Mouse (Mus musculus) activated CD4-positive, CD25-positive, alpha-beta regulatory T cell, adult 4 months (primary cell): Measurements from ENCODE around the gene Atp6v0a2. TPM values are rescaled to one million over a fixed set of nuclear protein-coding genes. Genes with fewer than 3 reads are reported as not detected.

Experiments
- ATAC-seq: one replicate; pipeline ENCODE4 v1.8.0; 2017
- polyA plus RNA-seq, 2 experiments: library from polyadenylated mRNA; unstranded; fragments of 100-300 nt; shearing (Covaris generic); gene quantifications; one replicate each; pipeline ENCODE4 v1.2.1; 2017

The Atp6v0a2 gene
- polyA plus RNA-seq, 2 experiments from 2014 or later: 25.5 to 32.0 TPM

GRCm38 (mm10) chr5:124637300-124637699 lies 8.9 kb downstream of the Atp6v0a2 start:
- ATAC-seq: peak; percentile 52

GRCm38 (mm10) chr5:124637836-124638235 lies 9.5 kb downstream of the Atp6v0a2 start:
- no peak for ATAC-seq

GRCm38 (mm10) chr5:124713741-124714140 lies 85.4 kb downstream of the Atp6v0a2 start:
- ATAC-seq: no peak

GRCm38 (mm10) chr5:124715135-124715534 lies 86.8 kb downstream of the Atp6v0a2 start:
- ATAC-seq: no peak

GRCm38 (mm10) chr5:124717969-124718368 lies 89.6 kb downstream of the Atp6v0a2 start:
- no peak for ATAC-seq

- no peak for ATAC-seq
Observed at GRCm38 (mm10) chr5:124718396-124718795, 90.0 kb downstream of the Atp6v0a2 start.

- no peak for ATAC-seq
Observed at GRCm38 (mm10) chr5:124723125-124723524, 94.7 kb downstream of the Atp6v0a2 start.

- no peak for ATAC-seq
Observed at GRCm38 (mm10) chr5:124724997-124725396, 96.6 kb downstream of the Atp6v0a2 start, which contains the start of gene Dnah10. Gene Dnah10, plus strand, starts transcription at chr5:124725085.

GRCm38 (mm10) chr5:124729662-124730206 lies 101.4 kb downstream of the Atp6v0a2 start:
- no peak for ATAC-seq

GRCm38 (mm10) chr5:124733961-124734360 lies 105.6 kb downstream of the Atp6v0a2 start:
- no peak for ATAC-seq

GRCm38 (mm10) chr5:124741898-124742599 lies 113.7 kb downstream of the Atp6v0a2 start:
- ATAC-seq: no peak

GRCm38 (mm10) chr5:124743841-124744240 lies 115.5 kb downstream of the Atp6v0a2 start:
- ATAC-seq: no peak

GRCm38 (mm10) chr5:124746220-124746619 lies 117.8 kb downstream of the Atp6v0a2 start:
- ATAC-seq: no peak

GRCm38 (mm10) chr5:124748296-124748695 lies 119.9 kb downstream of the Atp6v0a2 start:
- no peak for ATAC-seq

- ATAC-seq: no peak
Observed at GRCm38 (mm10) chr5:124751656-124752055, 123.3 kb downstream of the Atp6v0a2 start.

GRCm38 (mm10) chr5:124761011-124761410 lies 132.6 kb downstream of the Atp6v0a2 start:
- ATAC-seq: no peak

GRCm38 (mm10) chr5:124761787-124762186 lies 133.4 kb downstream of the Atp6v0a2 start:
- no peak for ATAC-seq

Other genes with a start within 250 kb of the Atp6v0a2 start
- gene Sbno1, start 202.6 kb upstream of the Atp6v0a2 start, polyA plus RNA-seq: 100 to 1,000 TPM; 135 to 152 TPM
- 10 to 100 TPM; 23.4 to 26.8 TPM for gene Kmt5a, start 188.6 kb upstream of the Atp6v0a2 start, polyA plus RNA-seq
- 10 to 100 TPM; 69.3 to 73.3 TPM for gene Rilpl2, start 150.2 kb upstream of the Atp6v0a2 start, polyA plus RNA-seq
- 10 to 100 TPM in 1 of 2 experiments, 1 to 10 TPM in 1; 5.0 to 12.3 TPM for gene Snrnp35, start 145.4 kb upstream of the Atp6v0a2 start, polyA plus RNA-seq
- gene Rilpl1, start 97.2 kb upstream of the Atp6v0a2 start, polyA plus RNA-seq: under 1 TPM; 0.69 to 0.86 TPM
- gene Tmed2, start 87.9 kb upstream of the Atp6v0a2 start, polyA plus RNA-seq: 10 to 100 TPM; 67.0 to 80.4 TPM
- 10 to 100 TPM; 16.3 to 16.6 TPM for gene Ddx55, start 75.7 kb upstream of the Atp6v0a2 start, polyA plus RNA-seq
- 10 to 100 TPM; 49.2 to 55.6 TPM for gene Eif2b1, start 49.4 kb upstream of the Atp6v0a2 start, polyA plus RNA-seq
- 10 to 100 TPM; 52.7 to 61.3 TPM for gene Gtf2h3, start 49.4 kb upstream of the Atp6v0a2 start, polyA plus RNA-seq
- gene Dnah10, start 96.5 kb downstream of the Atp6v0a2 start, polyA plus RNA-seq: not detected
- 1 to 10 TPM; 5.3 to 6.3 TPM for gene Ccdc92, start 233.8 kb downstream of the Atp6v0a2 start, polyA plus RNA-seq
- gene Zfp664, start 234.1 kb downstream of the Atp6v0a2 start, polyA plus RNA-seq: 10 to 100 TPM in 1 of 2 experiments, 1 to 10 TPM in 1; 8.1 to 11.3 TPM